Mouse (Mus musculus) CH12.LX (cell line): ENCODE measurements at regions not wholly inside any gene's neighbourhood (a gene's known extent, or its start where the extent isn't known, plus 50 kb on each side); places are given as distances from the start of the nearest gene placed in this dataset.
A peak's percentile ranks its signal among the peaks of the same experiment; 100 is the strongest.

Experiments used
- DNase-seq: peaks from one replicate; pipeline ENCODE4 v3.0.0-alpha.2; 2013; ENCODE audit errors: extremely low read depth
- H3K27ac ChIP-seq: 2 replicates; pipeline ENCODE4 v1.5.1; 2012; ENCODE audit warnings: low read depth, mild to moderate bottlenecking, control low read depth, moderate library complexity; ENCODE audit not compliant: insufficient read depth
- H3K27me3 ChIP-seq: replicated peaks from 2 replicates; pipeline ENCODE3; 2012; ENCODE audit warnings: inconsistent platforms
- H3K36me3 ChIP-seq, 2 experiments: replicated peaks in 1 of 2; 2 replicates each; pipeline versions ENCODE3 to v1.6.1; 2012; ENCODE audit warnings: inconsistent platforms in 1 of 2, low read length in 1 of 2, mild to moderate bottlenecking in 1 of 2, mixed read lengths in 1 of 2, moderate library complexity in 1 of 2; ENCODE audit not compliant: control insufficient read depth in 1 of 2, insufficient read depth in 1 of 2
- H3K4me1 ChIP-seq, 2 experiments: 2 replicates each; pipeline ENCODE4 v1.6.1; 2012; ENCODE audit warnings: inconsistent platforms in 1 of 2, moderate library complexity in 1 of 2; ENCODE audit not compliant: insufficient read depth in 2 of 2, control insufficient read depth in 1 of 2
- H3K4me2 ChIP-seq: 2 replicates; pipeline ENCODE4 v1.6.1; 2012; ENCODE audit warnings: low read depth, mild to moderate bottlenecking, control low read depth; ENCODE audit not compliant: poor library complexity, insufficient read depth, severe bottlenecking
- H3K4me3 ChIP-seq, 3 experiments: fragments of 150-350 bp in 1 of 3; sonication (generic) in 1 of 3; replicated peaks in 1 of 3; 2 replicates each; pipeline versions ENCODE3 to v1.5.1; 2011 to 2012; ENCODE audit warnings: low read depth in 2 of 3, low read length in 2 of 3, mild to moderate bottlenecking in 2 of 3, moderate library complexity in 2 of 3, control low read depth in 1 of 3, improper control_type of control experiment in 1 of 3, inconsistent platforms in 1 of 3, mixed read lengths in 1 of 3; ENCODE audit not compliant: poor library complexity in 1 of 3
- H3K79me2 ChIP-seq: replicated peaks from 2 replicates; pipeline ENCODE4 v1.6.1; 2012; ENCODE audit warnings: mild to moderate bottlenecking, moderate library complexity; ENCODE audit not compliant: control insufficient read depth, poor library complexity, insufficient read depth, severe bottlenecking; ENCODE audit errors: extremely low read depth
- H3K9ac ChIP-seq: 2 replicates; pipeline ENCODE4 v1.6.1; 2012; ENCODE audit warnings: low read depth, mild to moderate bottlenecking, control low read depth, moderate library complexity; ENCODE audit not compliant: insufficient read depth
- H3K9me3 ChIP-seq: replicated peaks from 2 replicates; pipeline ENCODE3; 2012; ENCODE audit warnings: low read length, inconsistent platforms, mixed read lengths
- BHLHE40 ChIP-seq: IDR thresholded peaks from 2 replicates; pipeline ENCODE4 v1.6.1; 2011; ENCODE audit warnings: mild to moderate bottlenecking, low read depth, low read length, improper control_type of control experiment
- CHD1 ChIP-seq: IDR thresholded peaks from 2 replicates; pipeline ENCODE4 v1.6.1; 2012; ENCODE audit warnings: low read depth, low read length, improper control_type of control experiment, inconsistent platforms
- CHD2 ChIP-seq: IDR thresholded peaks from 2 replicates; pipeline ENCODE4 v1.6.1; 2011; ENCODE audit warnings: low read length, improper control_type of control experiment
- CTCF ChIP-seq, 2 experiments: IDR thresholded peaks in 1 of 2; conservative IDR thresholded peaks in 1 of 2; 2 replicates each; pipeline ENCODE4 v1.5.1; 2011 to 2012; ENCODE audit warnings: low read depth in 2 of 2, low read length in 2 of 2, improper control_type of control experiment in 1 of 2, inconsistent platforms in 1 of 2, mild to moderate bottlenecking in 1 of 2, moderate library complexity in 1 of 2
- E2F4 ChIP-seq: IDR thresholded peaks from 2 replicates; pipeline ENCODE4 v1.6.1; 2011; ENCODE audit warnings: low read depth, low read length, improper control_type of control experiment; ENCODE audit not compliant: insufficient replicate concordance
- ELF1 ChIP-seq: IDR thresholded peaks from 2 replicates; pipeline ENCODE4 v1.6.1; 2014; ENCODE audit warnings: low read depth, mild to moderate bottlenecking, inconsistent platforms, low read length, improper control_type of control experiment
- GABPA ChIP-seq: IDR thresholded peaks from 2 replicates; pipeline ENCODE4 v1.6.1; 2012; ENCODE audit warnings: low read depth, low read length, improper control_type of control experiment, inconsistent platforms; ENCODE audit not compliant: insufficient replicate concordance
- HCFC1 ChIP-seq: IDR thresholded peaks from 2 replicates; pipeline ENCODE4 v1.6.1; 2012; ENCODE audit warnings: low read depth, mild to moderate bottlenecking, inconsistent platforms, low read length, improper control_type of control experiment
- JUN ChIP-seq: IDR thresholded peaks from 2 replicates; pipeline ENCODE4 v1.6.1; 2011; ENCODE audit warnings: low read depth, mild to moderate bottlenecking, low read length, improper control_type of control experiment, moderate library complexity; ENCODE audit not compliant: insufficient read depth
- MAFK ChIP-seq: IDR thresholded peaks from 2 replicates; pipeline ENCODE4 v1.6.1; 2011; ENCODE audit warnings: low read length, improper control_type of control experiment; ENCODE audit not compliant: insufficient replicate concordance
- MAZ ChIP-seq: IDR thresholded peaks from 2 replicates; pipeline ENCODE4 v1.6.1; 2012; ENCODE audit warnings: low read depth, mild to moderate bottlenecking, inconsistent platforms, low read length, improper control_type of control experiment, moderate library complexity
- MEF2A ChIP-seq: IDR thresholded peaks from 2 replicates; pipeline ENCODE4 v1.6.1; 2014; ENCODE audit warnings: low read depth, mild to moderate bottlenecking, inconsistent platforms, low read length, improper control_type of control experiment, borderline replicate concordance
- MXI1 ChIP-seq: IDR thresholded peaks from 2 replicates; pipeline ENCODE4 v1.6.1; 2011; ENCODE audit warnings: mild to moderate bottlenecking, low read depth, low read length, improper control_type of control experiment
- POLR2A ChIP-seq: IDR thresholded peaks from 2 replicates; pipeline ENCODE4 v1.6.1; 2011; ENCODE audit warnings: low read depth, mild to moderate bottlenecking, improper control_type of control experiment, low read length
- RAD21 ChIP-seq: IDR thresholded peaks from 2 replicates; pipeline ENCODE4 v1.6.1; 2011; ENCODE audit warnings: low read depth, mild to moderate bottlenecking, low read length, improper control_type of control experiment, moderate library complexity
- RCOR1 ChIP-seq: conservative IDR thresholded peaks from 2 replicates; pipeline ENCODE4 v1.6.1; 2012; ENCODE audit warnings: low read depth, mild to moderate bottlenecking, inconsistent platforms, low read length, improper control_type of control experiment
- TCF12 ChIP-seq: IDR thresholded peaks from 2 replicates; pipeline ENCODE4 v1.6.1; 2014; ENCODE audit warnings: low read depth, mild to moderate bottlenecking, inconsistent platforms, low read length, improper control_type of control experiment
- UBTF ChIP-seq: IDR thresholded peaks from 2 replicates; pipeline ENCODE4 v1.6.1; 2012; ENCODE audit warnings: low read depth, mild to moderate bottlenecking, inconsistent platforms, low read length, improper control_type of control experiment, moderate library complexity
- USF1 ChIP-seq: IDR thresholded peaks from 2 replicates; pipeline ENCODE4 v1.6.1; 2014; ENCODE audit warnings: low read depth, mild to moderate bottlenecking, inconsistent platforms, low read length, improper control_type of control experiment
- USF2 ChIP-seq: conservative IDR thresholded peaks from 2 replicates; pipeline ENCODE4 v1.6.1; 2011; ENCODE audit warnings: low read depth, low read length, improper control_type of control experiment
- ZC3H11A ChIP-seq: IDR thresholded peaks from 2 replicates; pipeline ENCODE4 v1.6.1; 2012; ENCODE audit warnings: low read depth, mild to moderate bottlenecking, inconsistent platforms, low read length, improper control_type of control experiment
- ZMIZ1 ChIP-seq: IDR thresholded peaks from 2 replicates; pipeline ENCODE4 v1.6.1; 2012; ENCODE audit warnings: low read depth, mild to moderate bottlenecking, inconsistent platforms, low read length, improper control_type of control experiment
- ZNF384 ChIP-seq: IDR thresholded peaks from 2 replicates; pipeline ENCODE4 v1.6.1; 2012; ENCODE audit warnings: low read depth, low read length, improper control_type of control experiment, inconsistent platforms
- dilution Hi-C: fragments of 300-500 bp; cut with MboI; formaldehyde crosslinking; loops from 2 replicates; pipeline ENCODE4 v1.14.3; 2020; ENCODE audit warnings: low sequenced_read_pairs; ENCODE audit not compliant: extremely low pct_unique_long_range_greater_than_20kb, extremely low pct_ligation_motif_present
- in situ Hi-C: fragments of 300-500 bp; cut with MboI; formaldehyde crosslinking; loops from 3 replicates; pipeline ENCODE4 v1.14.3; 2019; ENCODE audit warnings: low sequenced_read_pairs, low pct_ligation_motif_present, low pct_unique_long_range_greater_than_20kb, mixed read lengths

- H3K4me2 ChIP-seq = no peak overlapping the region
- dilution Hi-C loops (no loop called here), in situ Hi-C loops (no loop called here)
- no peaks in the 10 kb centered on the region for H3K36me3 ChIP-seq
- DNase-seq = peak; percentile 29
- H3K79me2 ChIP-seq = no peaks in the 10 kb centered on the region
- H3K9ac ChIP-seq = no peak overlapping the region
- peaks cover 4 to 33% of the 10 kb centered on the region in 2 experiments; a peak in 3 of 4 replicates for H3K4me1 ChIP-seq
- H3K9me3 ChIP-seq = no peaks in the 10 kb centered on the region
- no peak for TF ChIP-seq POLR2A
- no peak for TF ChIP-seq MEF2A
- TF ChIP-seq HCFC1 = no peak
- no peak for TF ChIP-seq TCF12
- TF ChIP-seq JUN = no peak
- no peak for TF ChIP-seq ZC3H11A
- no peak for TF ChIP-seq MXI1
- no peak for TF ChIP-seq RCOR1
- TF ChIP-seq BHLHE40 = no peak
- no peak for TF ChIP-seq ZNF384
- TF ChIP-seq USF1 = no peak
- TF ChIP-seq MAZ = no peak
- TF ChIP-seq ELF1 = no peak
- H3K27ac ChIP-seq = no peak overlapping the region
- no peak overlapping the region for H3K4me3 ChIP-seq
- H3K27me3 ChIP-seq = no peaks in the 10 kb centered on the region
Measured at GRCm38 (mm10) chr1:51539634-51540033, 61.4 kb upstream of the Nabp1 start.

GRCm38 (mm10) chr1:51538836-51539235 lies 60.6 kb upstream of the Nabp1 start:
- H3K4me1 ChIP-seq = peaks cover 4 to 33% of the 10 kb centered on the region in 2 experiments; a peak in 3 of 4 replicates
- dilution Hi-C loops = no loop called here
- TF ChIP-seq BHLHE40 (no peak), GABPA (no peak), CHD2 (no peak), JUN (no peak), MAFK (no peak), RAD21 (no peak), USF2 (no peak), CHD1 (no peak), HCFC1 (no peak), UBTF (no peak), CTCF (conservative IDR thresholded peaks at IDR 0.05 in 1 of 2, IDR thresholded peaks at IDR 0.05 in 1 of 2; ENCODE audit: low read depth in 2 of 2, low read length in 2 of 2) (no peak), E2F4 (no peak), ZMIZ1 (no peak)
- TF ChIP-seq, all 38 proteins: peak for 0
- Histone ChIP-seq H3K27me3 (no peaks in the 10 kb centered on the region), H3K9ac (no peak overlapping the region), H3K36me3 (no peaks in the 10 kb centered on the region), H3K4me2 (no peak overlapping the region), H3K4me3 (no peak overlapping the region), H3K79me2 (no peaks in the 10 kb centered on the region), H3K9me3 (no peaks in the 10 kb centered on the region), H3K27ac (no peak overlapping the region)
- in situ Hi-C loops = no loop called here
- no peak for DNase-seq
